Mouse (Mus musculus) erythroblast, embryonic 14.5 days (primary cell): ENCODE measurements around the gene Adamts12.

Experiments
- GATA1 ChIP-seq: IDR thresholded peaks from 2 replicates; pipeline ENCODE4 v1.6.1; 2012; ENCODE audit warnings: low read length, inconsistent platforms, mixed read lengths
- TAL1 ChIP-seq: IDR thresholded peaks from 3 replicates; pipeline ENCODE4 v1.6.1; 2012; ENCODE audit warnings: low read length, inconsistent platforms, mixed read lengths

DNA sequence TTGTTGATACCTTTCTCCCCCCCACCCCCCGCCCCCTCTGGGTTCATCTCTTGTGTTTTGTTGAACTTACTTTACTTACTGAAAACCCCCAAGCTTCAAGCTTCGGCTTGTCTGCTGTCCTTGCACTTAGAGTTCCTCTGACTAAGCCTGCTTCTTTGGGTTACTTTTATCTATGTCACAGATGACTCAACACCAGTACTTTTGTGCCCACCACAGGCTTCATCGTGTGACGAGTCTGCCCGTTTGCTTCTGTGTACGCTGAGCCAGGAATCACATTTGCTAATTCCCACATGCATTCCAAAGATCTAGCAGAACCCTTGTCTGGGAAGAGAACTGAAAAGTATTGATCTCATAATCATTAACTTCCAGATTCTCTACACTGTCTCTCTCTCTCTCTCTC lies 94.8 kb downstream of the Adamts12 start:
- TF ChIP-seq GATA1 (no peak), TAL1 (no peak)
